Mouse (Mus musculus) kidney, embryonic 14.5 days (tissue): Measurements from ENCODE around the gene Nanp. TPM values are rescaled to one million over a fixed set of nuclear protein-coding genes. Genes with fewer than 3 reads are reported as not detected.

Experiments
- ATAC-seq: fragments of 200-750 bp; cut with Nextera tagmentation; 2 replicates; pipeline ENCODE4 v1.8.0; 2017; ENCODE audit warnings: moderate number of reproducible peaks, mild to moderate bottlenecking, moderate TSS enrichment, moderate library complexity; ENCODE audit not compliant: low FRiP score, low TSS enrichment
- H3K27ac ChIP-seq: fragments of 300-500 bp; sonication (generic); 2 replicates; pipeline ENCODE4 v1.5.1; 2014; ENCODE audit warnings: low read depth, mild to moderate bottlenecking, low read length, moderate library complexity, mixed read lengths
- H3K27me3 ChIP-seq: fragments of 300-500 bp; sonication (generic); 2 replicates; pipeline ENCODE4 v1.6.1; 2014; ENCODE audit warnings: mild to moderate bottlenecking, low read length; ENCODE audit not compliant: control insufficient read depth, insufficient read depth
- H3K36me3 ChIP-seq: fragments of 300-500 bp; sonication (generic); 2 replicates; pipeline ENCODE4 v1.6.1; 2014; ENCODE audit warnings: low read length, mixed read lengths; ENCODE audit not compliant: control insufficient read depth, insufficient read depth
- H3K4me1 ChIP-seq: fragments of 300-500 bp; sonication (generic); 2 replicates; pipeline ENCODE4 v1.6.1; 2014; ENCODE audit warnings: low read length, mixed read lengths; ENCODE audit not compliant: control insufficient read depth, insufficient read depth
- H3K4me2 ChIP-seq: fragments of 300-500 bp; sonication (generic); replicated peaks from 2 replicates; pipeline ENCODE4 v1.6.1; 2014; ENCODE audit warnings: low read depth, mild to moderate bottlenecking, low read length
- H3K4me3 ChIP-seq: fragments of 300-500 bp; sonication (generic); 2 replicates; pipeline ENCODE4 v1.5.1; 2014; ENCODE audit warnings: mild to moderate bottlenecking, low read length
- H3K9ac ChIP-seq: fragments of 300-500 bp; sonication (generic); 2 replicates; pipeline ENCODE4 v1.6.1; 2014; ENCODE audit warnings: low read depth, mild to moderate bottlenecking, low read length, moderate library complexity
- H3K9me3 ChIP-seq: fragments of 300-500 bp; sonication (generic); 2 replicates; pipeline ENCODE4 v1.6.1; 2016; ENCODE audit warnings: low read length; ENCODE audit not compliant: control insufficient read depth
- WGBS: fragments of 180-500 bp; shearing (Covaris S2); extraction: QIAGEN DNeasy Blood & Tissue Kit; methylation state at CpG from one replicate; pipeline ENCODE4 v1.1.7; 2014; 5-methylcytosine and 5-hydroxymethylcytosine counted together
- polyA plus RNA-seq: library from polyadenylated mRNA; unstranded; fragments of >200 nt; fragmentation: Nextera tagmentation; extraction: Ambion mirVana; gene quantifications from 2 replicates; pipeline ENCODE4 v1.2.1, GENCODE M21; 2014

Nanp gene
- polyA plus RNA-seq, 1 experiment from 2014 or later = 51.5 TPM

- no peak overlapping the region for H3K27ac ChIP-seq
- ATAC-seq = no peak
- no peak overlapping the region for H3K9ac ChIP-seq
- no peak overlapping the region for H3K4me3 ChIP-seq
- no peaks in the 10 kb centered on the region for H3K36me3 ChIP-seq
- H3K4me1 ChIP-seq = no peaks in the 10 kb centered on the region
- H3K27me3 ChIP-seq = no peaks in the 10 kb centered on the region
- no peak overlapping the region for H3K4me2 ChIP-seq
- H3K9me3 ChIP-seq = no peaks in the 10 kb centered on the region
Observed at GRCm38 (mm10) chr2:150982051-150982450, 57.1 kb downstream of the Nanp start.

- Histone ChIP-seq H3K9me3 (no peaks in the 10 kb centered on the region), H3K9ac (no peak overlapping the region), H3K27me3 (no peaks in the 10 kb centered on the region), H3K4me2 (no peak overlapping the region), H3K36me3 (no peaks in the 10 kb centered on the region), H3K27ac (no peak overlapping the region), H3K4me3 (no peak overlapping the region), H3K4me1 (no peaks in the 10 kb centered on the region)
- WGBS = 86% methylated on average over 7 of the region's 7 CpGs
- ATAC-seq = no peak
Observed at GRCm38 (mm10) chr2:150981524-150981923, 57.7 kb downstream of the Nanp start.

- Histone ChIP-seq H3K9me3 (no peaks in the 10 kb centered on the region), H3K9ac (no peak overlapping the region), H3K4me2 (no peak overlapping the region), H3K36me3 (peaks cover 6% of the 10 kb centered on the region; the same call in 1 of the 2 replicates), H3K27me3 (no peaks in the 10 kb centered on the region), H3K4me3 (no peak overlapping the region), H3K4me1 (no peaks in the 10 kb centered on the region), H3K27ac (no peak overlapping the region)
- 88% methylated on average over 14 of the region's 14 CpGs for WGBS
- ATAC-seq = no peak
Observed at GRCm38 (mm10) chr2:150979861-150980620, 59.2 kb downstream of the Nanp start.

Other genes with a start within 250 kb of the Nanp start
- gene Abhd12, start 134.7 kb downstream of the Nanp start, polyA plus RNA-seq = 46.7 and 72.0 TPM in 2 replicates
- gene Gins1, start 134.0 kb downstream of the Nanp start, polyA plus RNA-seq = 62.8 and 77.8 TPM in 2 replicates
- gene Ninl, start within 50 bp of the Nanp start, polyA plus RNA-seq = 8.9 and 16.2 TPM in 2 replicates
- not detected in 2 replicates for gene Gm14151, start 53.0 kb upstream of the Nanp start, polyA plus RNA-seq
- not detected in 2 replicates for gene Gm14147, start 58.8 kb upstream of the Nanp start, polyA plus RNA-seq